Mouse (Mus musculus) mouse embryonic stem cell (cell line): Measurements from ENCODE around the gene Tuba1c.

ENCODE experiments used
- in situ Hi-C, 2 experiments: fragments of 300-500 bp; cut with MboI; formaldehyde crosslinking; loops; 1 replicate in 1 of 2; 3 replicates in 1 of 2; pipeline ENCODE4 v1.14.3; 2019 to 2020; ENCODE audit warnings: low sequenced_read_pairs in 2 of 2, low pct_unique_long_range_greater_than_20kb in 1 of 2, mixed read lengths in 1 of 2; ENCODE audit not compliant: unreplicated experiment in 1 of 2

The Tuba1c gene

DNA sequence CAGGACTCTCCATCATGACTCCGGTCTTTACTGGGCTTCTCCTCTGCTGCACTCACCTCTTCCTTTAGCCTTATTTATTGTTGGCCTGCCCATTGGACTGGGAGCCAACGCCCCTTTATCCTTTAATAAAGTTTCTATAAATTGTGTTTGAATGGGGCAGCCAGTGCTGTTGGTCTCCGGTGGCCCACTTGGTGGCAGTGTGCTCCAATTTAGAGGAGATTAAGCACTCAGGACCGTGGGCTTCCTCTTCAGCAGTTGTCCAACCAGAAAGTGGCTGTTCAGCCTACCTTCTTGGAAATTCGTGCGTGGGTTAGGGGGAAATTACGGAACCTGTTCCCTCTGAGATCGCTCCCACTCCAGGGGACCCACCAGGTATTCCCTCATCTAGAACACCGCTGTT lies 53.6 kb downstream of the Tuba1c start:
- in situ Hi-C loops: no loop called here

GRCm38 (mm10) chr15:99083867-99084557 lies 54.3 kb downstream of the Tuba1c start:
- in situ Hi-C loops: no loop called here

DNA sequence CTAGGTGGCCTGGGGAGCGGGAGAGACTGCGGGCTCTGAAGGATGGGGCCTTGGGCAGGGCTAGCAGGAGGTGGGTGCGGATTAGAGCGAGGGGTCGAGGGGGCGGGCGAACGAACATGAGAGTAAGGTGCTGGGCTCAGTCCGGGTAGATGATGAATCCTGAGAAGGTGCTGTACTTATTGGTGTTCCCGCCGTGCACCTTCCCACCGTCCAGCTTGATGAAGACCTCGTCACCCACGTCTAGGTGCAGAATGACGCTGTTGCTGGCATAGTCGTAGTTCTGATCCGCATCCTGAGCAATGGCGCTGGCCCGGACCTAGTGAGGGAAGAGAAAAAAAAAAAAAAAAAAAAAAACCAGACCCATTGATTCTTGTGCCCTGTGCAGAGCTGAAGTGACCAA lies 54.9 kb downstream of the Tuba1c start:
- in situ Hi-C loops: no loop called here

GRCm38 (mm10) chr15:99085997-99086396 lies 56.3 kb downstream of the Tuba1c start:
- in situ Hi-C loops: no loop called here

- in situ Hi-C loops: no loop called here
These were observed 57.8 kb downstream of the Tuba1c start, which contains the start of gene C1ql4 for GRCm38 (mm10) chr15:99087253-99088075. Gene C1ql4, minus strand, starts transcription at chr15:99087817.
